Mouse (Mus musculus) liver, postnatal 0 days (tissue): ENCODE measurements at regions not wholly inside any gene's neighbourhood (a gene's known extent, or its start where the extent isn't known, plus 50 kb on each side); places are given as distances from the start of the nearest gene placed in this dataset.

Experiments
- ATAC-seq: fragments of 200-750 bp; cut with Nextera tagmentation; 2 replicates; pipeline ENCODE4 v1.8.0; 2017; ENCODE audit warnings: mild to moderate bottlenecking, moderate library complexity
- DNase-seq: peaks from one replicate; pipeline ENCODE4 v3.0.0-alpha.2; 2016
- H3K27ac ChIP-seq: fragments of 300-500 bp; sonication (generic); 2 replicates; pipeline ENCODE4 v1.5.1; 2014; ENCODE audit warnings: antibody characterized with exemption, moderate library complexity, mild to moderate bottlenecking, low read depth
- H3K27me3 ChIP-seq: fragments of 300-500 bp; sonication (generic); 2 replicates; pipeline ENCODE4 v1.6.1; 2014; ENCODE audit warnings: low read length, control low read depth, mixed read lengths; ENCODE audit not compliant: insufficient read depth
- H3K36me3 ChIP-seq: fragments of 300-500 bp; sonication (generic); replicated peaks from 2 replicates; pipeline ENCODE4 v1.6.1; 2014; ENCODE audit warnings: mild to moderate bottlenecking, control low read depth, low read length, moderate library complexity, mixed read lengths; ENCODE audit not compliant: insufficient read depth
- H3K4me1 ChIP-seq: fragments of 300-500 bp; sonication (generic); 2 replicates; pipeline ENCODE4 v1.6.1; 2014; ENCODE audit warnings: antibody characterized with exemption, mild to moderate bottlenecking, control low read depth; ENCODE audit not compliant: insufficient read depth
- H3K4me2 ChIP-seq: fragments of 300-500 bp; sonication (generic); 2 replicates; pipeline ENCODE4 v1.6.1; 2014; ENCODE audit warnings: low read depth, mild to moderate bottlenecking, low read length, moderate library complexity, mixed read lengths
- H3K4me3 ChIP-seq: fragments of 300-500 bp; sonication (generic); 2 replicates; pipeline ENCODE4 v1.5.1; 2014; ENCODE audit warnings: low read depth, low read length
- H3K9ac ChIP-seq: fragments of 300-500 bp; sonication (generic); replicated peaks from 2 replicates; pipeline ENCODE4 v1.6.1; 2014; ENCODE audit warnings: mild to moderate bottlenecking, moderate library complexity
- H3K9me3 ChIP-seq: fragments of 300-500 bp; sonication (generic); 2 replicates; pipeline ENCODE4 v1.6.1; 2016; ENCODE audit warnings: mild to moderate bottlenecking, control low read depth, low read length, mixed read lengths
- CTCF ChIP-seq: sonication (generic); IDR thresholded peaks from 2 replicates; pipeline ENCODE4 v1.5.1; 2016; ENCODE audit warnings: antibody characterized with exemption, low read depth
- EP300 ChIP-seq: IDR thresholded peaks from 2 replicates; pipeline ENCODE4 v1.6.1; 2016; ENCODE audit warnings: antibody characterized with exemption, low read depth, mild to moderate bottlenecking
- WGBS: fragments of 180-500 bp; shearing (Covaris S2); extraction: QIAGEN DNeasy Blood & Tissue Kit; methylation state at CpG from one replicate; pipeline ENCODE4 v1.1.7; 2014; ENCODE audit not compliant: insufficient replicate concordance; 5-methylcytosine and 5-hydroxymethylcytosine counted together

- Histone ChIP-seq H3K9ac (no peak overlapping the region), H3K27ac (no peak overlapping the region), H3K4me2 (no peak overlapping the region), H3K4me3 (no peak overlapping the region), H3K36me3 (no peaks in the 10 kb centered on the region), H3K4me1 (no peaks in the 10 kb centered on the region), H3K9me3 (no peaks in the 10 kb centered on the region), H3K27me3 (no peaks in the 10 kb centered on the region)
- 72% methylated on average over 8 of the region's 8 CpGs for WGBS
- TF ChIP-seq CTCF (no peak), EP300 (no peak)
- no peak for DNase-seq
- ATAC-seq: no peak
These were observed 315.5 kb downstream of the Stim2 start for GRCm38 (mm10) chr5:54313660-54314279.

GRCm38 (mm10) chr5:54330415-54330814, 332.1 kb downstream of the Stim2 start:
- no peak overlapping the region for H3K27ac ChIP-seq
- H3K9ac ChIP-seq: no peak overlapping the region
- H3K4me3 ChIP-seq: no peak overlapping the region
- H3K36me3 ChIP-seq: no peaks in the 10 kb centered on the region
- ATAC-seq: no peak
- TF ChIP-seq EP300: no peak
- no peak for TF ChIP-seq CTCF
- WGBS: 77% methylated on average over 2 of the region's 2 CpGs
- no peaks in the 10 kb centered on the region for H3K4me1 ChIP-seq
- no peak overlapping the region for H3K4me2 ChIP-seq
- no peaks in the 10 kb centered on the region for H3K9me3 ChIP-seq
- H3K27me3 ChIP-seq: no peaks in the 10 kb centered on the region
- no peak for DNase-seq

GRCm38 (mm10) chr5:54342976-54343375, 344.7 kb downstream of the Stim2 start:
- H3K27me3 ChIP-seq: no peaks in the 10 kb centered on the region
- H3K36me3 ChIP-seq: no peaks in the 10 kb centered on the region
- H3K4me1 ChIP-seq: no peaks in the 10 kb centered on the region
- no peak overlapping the region for H3K27ac ChIP-seq
- TF ChIP-seq CTCF (no peak), EP300 (no peak)
- H3K9me3 ChIP-seq: no peaks in the 10 kb centered on the region
- no peak overlapping the region for H3K4me2 ChIP-seq
- no peak overlapping the region for H3K9ac ChIP-seq
- no peak for DNase-seq
- 77% methylated on average over 6 of the region's 6 CpGs for whole genome bisulfite sequencing
- ATAC-seq: no peak
- no peak overlapping the region for H3K4me3 ChIP-seq

- ATAC-seq (no peak), DNase-seq (no peak)
- no peaks in the 10 kb centered on the region for H3K36me3 ChIP-seq
- H3K4me1 ChIP-seq: no peaks in the 10 kb centered on the region
- H3K4me3 ChIP-seq: no peak overlapping the region
- no peaks in the 10 kb centered on the region for H3K27me3 ChIP-seq
- no peak overlapping the region for H3K9ac ChIP-seq
- H3K9me3 ChIP-seq: no peaks in the 10 kb centered on the region
- no peak overlapping the region for H3K4me2 ChIP-seq
- no peak overlapping the region for H3K27ac ChIP-seq
- TF ChIP-seq CTCF: no peak
- no peak for TF ChIP-seq EP300
- WGBS: 81% methylated on average over 3 of the region's 3 CpGs
These were observed 345.1 kb downstream of the Stim2 start for GRCm38 (mm10) chr5:54343432-54343831.

- no peaks in the 10 kb centered on the region for H3K9me3 ChIP-seq
- H3K27ac ChIP-seq: no peak overlapping the region
- DNase-seq (no peak), ATAC-seq (no peak)
- H3K36me3 ChIP-seq: no peaks in the 10 kb centered on the region
- no peak overlapping the region for H3K4me3 ChIP-seq
- no peak overlapping the region for H3K9ac ChIP-seq
- H3K4me1 ChIP-seq: no peaks in the 10 kb centered on the region
- TF ChIP-seq CTCF: no peak
- no peak for TF ChIP-seq EP300
- no peaks in the 10 kb centered on the region for H3K27me3 ChIP-seq
- H3K4me2 ChIP-seq: no peak overlapping the region
- WGBS: 73% methylated on average over 8 of the region's 8 CpGs
These were observed 350.7 kb downstream of the Stim2 start for GRCm38 (mm10) chr5:54348820-54349596.

GRCm38 (mm10) chr5:54349775-54350332, 351.6 kb downstream of the Stim2 start:
- DNase-seq: no peak
- H3K36me3 ChIP-seq: no peaks in the 10 kb centered on the region

More at GRCm38 (mm10) chr5:54349775-54350332, 351.6 kb downstream of the Stim2 start:
- Histone ChIP-seq H3K4me1 (no peaks in the 10 kb centered on the region), H3K9ac (no peak overlapping the region), H3K27me3 (no peaks in the 10 kb centered on the region), H3K27ac (no peak overlapping the region), H3K4me3 (no peak overlapping the region), H3K9me3 (no peaks in the 10 kb centered on the region), H3K4me2 (no peak overlapping the region)
- TF ChIP-seq CTCF (no peak), EP300 (no peak)
- WGBS: 72% methylated on average over 5 of the region's 5 CpGs
- ATAC-seq: no peak
